Mouse (Mus musculus) liver, postnatal 0 days (tissue): ENCODE results near the gene Mcoln3. TPM values are rescaled to one million over a fixed set of nuclear protein-coding genes. Genes with fewer than 3 reads are reported as not detected.

Experiments used
- ATAC-seq: fragments of 200-750 bp; cut with Nextera tagmentation; 2 replicates; pipeline ENCODE4 v1.8.0; 2017; ENCODE audit warnings: mild to moderate bottlenecking, moderate library complexity
- DNase-seq: peaks from one replicate; pipeline ENCODE4 v3.0.0-alpha.2; 2016
- H3K27ac ChIP-seq: fragments of 300-500 bp; sonication (generic); 2 replicates; pipeline ENCODE4 v1.5.1; 2014; ENCODE audit warnings: antibody characterized with exemption, moderate library complexity, mild to moderate bottlenecking, low read depth
- H3K27me3 ChIP-seq: fragments of 300-500 bp; sonication (generic); 2 replicates; pipeline ENCODE4 v1.6.1; 2014; ENCODE audit warnings: low read length, control low read depth, mixed read lengths; ENCODE audit not compliant: insufficient read depth
- H3K36me3 ChIP-seq: fragments of 300-500 bp; sonication (generic); replicated peaks from 2 replicates; pipeline ENCODE4 v1.6.1; 2014; ENCODE audit warnings: mild to moderate bottlenecking, control low read depth, low read length, moderate library complexity, mixed read lengths; ENCODE audit not compliant: insufficient read depth
- H3K4me1 ChIP-seq: fragments of 300-500 bp; sonication (generic); 2 replicates; pipeline ENCODE4 v1.6.1; 2014; ENCODE audit warnings: antibody characterized with exemption, mild to moderate bottlenecking, control low read depth; ENCODE audit not compliant: insufficient read depth
- H3K4me2 ChIP-seq: fragments of 300-500 bp; sonication (generic); 2 replicates; pipeline ENCODE4 v1.6.1; 2014; ENCODE audit warnings: low read depth, mild to moderate bottlenecking, low read length, moderate library complexity, mixed read lengths
- H3K4me3 ChIP-seq: fragments of 300-500 bp; sonication (generic); 2 replicates; pipeline ENCODE4 v1.5.1; 2014; ENCODE audit warnings: low read depth, low read length
- H3K9ac ChIP-seq: fragments of 300-500 bp; sonication (generic); replicated peaks from 2 replicates; pipeline ENCODE4 v1.6.1; 2014; ENCODE audit warnings: mild to moderate bottlenecking, moderate library complexity
- H3K9me3 ChIP-seq: fragments of 300-500 bp; sonication (generic); 2 replicates; pipeline ENCODE4 v1.6.1; 2016; ENCODE audit warnings: mild to moderate bottlenecking, control low read depth, low read length, mixed read lengths
- CTCF ChIP-seq: sonication (generic); IDR thresholded peaks from 2 replicates; pipeline ENCODE4 v1.5.1; 2016; ENCODE audit warnings: antibody characterized with exemption, low read depth
- EP300 ChIP-seq: IDR thresholded peaks from 2 replicates; pipeline ENCODE4 v1.6.1; 2016; ENCODE audit warnings: antibody characterized with exemption, low read depth, mild to moderate bottlenecking
- WGBS: fragments of 180-500 bp; shearing (Covaris S2); extraction: QIAGEN DNeasy Blood & Tissue Kit; methylation state at CpG from one replicate; pipeline ENCODE4 v1.1.7; 2014; ENCODE audit not compliant: insufficient replicate concordance; 5-methylcytosine and 5-hydroxymethylcytosine counted together
- polyA plus RNA-seq: library from polyadenylated mRNA; unstranded; fragments of >200 nt; fragmentation: Nextera tagmentation; extraction: Ambion mirVana; gene quantifications from 2 replicates; pipeline ENCODE4 v1.2.1, GENCODE M21; 2015

The Mcoln3 gene
- polyA plus RNA-seq, 1 experiment from 2014 or later = not detected

GRCm38 (mm10) chr3:146189933-146190332 is 72.7 kb downstream of the Mcoln3 start:
- Histone ChIP-seq H3K27me3 (no peaks in the 10 kb centered on the region), H3K4me2 (no peak overlapping the region), H3K27ac (no peak overlapping the region), H3K36me3 (no peaks in the 10 kb centered on the region), H3K9me3 (no peaks in the 10 kb centered on the region), H3K4me1 (no peaks in the 10 kb centered on the region), H3K9ac (no peak overlapping the region), H3K4me3 (no peak overlapping the region)
- DNase-seq = peak; percentile 26
- WGBS = 70% methylated on average over 10 of the region's 10 CpGs
- no peak for ATAC-seq
- TF ChIP-seq EP300 (no peak), CTCF (peak; percentile 38)

Other genes starting within 250 kb of the Mcoln3 start
- gene Bcl10, start 194.6 kb upstream of the Mcoln3 start, polyA plus RNA-seq = 20.9 and 22.9 TPM in 2 replicates
- gene 2410004B18Rik, start 179.4 kb upstream of the Mcoln3 start, polyA plus RNA-seq = 10.1 and 11.8 TPM in 2 replicates
- 0.47 and 0.70 TPM in 2 replicates for gene Syde2, start 129.6 kb upstream of the Mcoln3 start, polyA plus RNA-seq
- 0.19 and 0.20 TPM in 2 replicates for gene Wdr63, start 9.3 kb upstream of the Mcoln3 start, polyA plus RNA-seq
- 4.3 and 4.5 TPM in 2 replicates for gene Mcoln2, start 32.4 kb downstream of the Mcoln3 start, polyA plus RNA-seq
- gene Lpar3, start 103.5 kb downstream of the Mcoln3 start, polyA plus RNA-seq = not detected in 2 replicates